Mouse (Mus musculus) adipocyte (in vitro differentiated cells): ENCODE measurements around the gene Ric8a.
A peak's percentile ranks its signal among the peaks of the same experiment; 100 is the strongest.

Experiments
- DNase-seq: peaks from one replicate; pipeline ENCODE4 v3.0.0-alpha.2; 2016; ENCODE audit warnings: low spot score

The Ric8a gene

DNA sequence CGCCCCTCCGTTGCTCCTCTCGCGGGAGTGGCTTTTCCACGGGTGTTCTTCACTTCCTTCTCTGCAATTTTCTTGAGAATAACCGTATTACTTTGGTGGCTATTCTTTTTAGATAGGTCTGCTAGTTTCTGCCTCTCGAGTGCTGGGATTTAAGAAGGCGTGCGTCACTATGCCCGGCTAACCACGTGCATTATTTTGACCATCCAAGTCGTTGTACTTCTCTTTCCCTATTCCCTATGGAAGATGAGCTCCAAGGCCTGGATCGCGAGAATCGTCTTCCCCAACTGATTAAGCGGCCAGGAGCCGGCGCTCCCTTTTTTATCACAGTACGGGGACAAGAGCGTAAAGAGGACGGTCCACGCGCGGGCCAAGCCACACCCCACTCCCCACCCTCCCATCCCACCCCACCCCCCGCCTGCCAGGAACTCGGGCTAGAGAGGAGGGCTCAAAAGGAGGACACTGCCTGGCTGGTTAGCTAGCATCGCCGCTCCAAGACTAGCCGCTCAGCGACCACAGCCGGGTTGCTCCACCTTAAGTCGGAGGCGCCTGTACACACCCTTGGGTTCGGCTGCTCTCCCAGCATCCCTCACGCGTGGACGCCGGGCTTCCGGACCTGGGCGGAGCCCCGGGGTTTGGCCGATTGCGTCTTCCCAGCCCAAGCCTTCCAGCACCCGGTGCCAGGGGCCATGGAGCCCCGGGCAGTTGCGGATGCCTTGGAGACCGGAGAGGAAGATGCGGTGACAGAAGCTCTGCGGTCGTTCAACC is at the start of gene Ric8a:
TSS of gene Ric8a (plus strand) at position 173 of the 765 bp plus-strand sequence.
- DNase-seq: peak; percentile 83

GRCm38 (mm10) chr7:140810496-140810895 is 46.3 kb upstream of the Ric8a start:
- no peak for DNase-seq

DNA sequence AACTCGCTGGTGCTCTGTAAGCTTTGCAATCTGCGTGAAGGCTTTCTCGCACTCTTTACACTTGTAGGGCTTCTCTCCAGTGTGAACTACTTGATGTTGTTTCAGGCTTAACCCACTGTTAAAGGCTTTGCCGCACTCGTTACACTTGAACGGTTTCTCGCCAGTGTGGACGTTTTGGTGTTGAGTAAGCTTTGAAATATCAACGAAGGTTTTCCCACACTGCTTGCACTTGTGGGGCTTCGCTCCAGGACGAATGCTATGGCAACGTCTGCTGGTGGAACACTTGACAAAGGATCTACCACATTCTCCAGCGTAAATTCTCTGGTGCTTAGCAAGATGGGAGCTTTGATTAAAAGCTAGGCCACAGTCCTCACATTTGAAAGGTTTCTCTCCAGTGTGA is 45.0 kb upstream of the Ric8a start:
- no peak for DNase-seq

- no peak for DNase-seq
Observed at GRCm38 (mm10) chr7:140812850-140813249, 43.9 kb upstream of the Ric8a start.

DNA sequence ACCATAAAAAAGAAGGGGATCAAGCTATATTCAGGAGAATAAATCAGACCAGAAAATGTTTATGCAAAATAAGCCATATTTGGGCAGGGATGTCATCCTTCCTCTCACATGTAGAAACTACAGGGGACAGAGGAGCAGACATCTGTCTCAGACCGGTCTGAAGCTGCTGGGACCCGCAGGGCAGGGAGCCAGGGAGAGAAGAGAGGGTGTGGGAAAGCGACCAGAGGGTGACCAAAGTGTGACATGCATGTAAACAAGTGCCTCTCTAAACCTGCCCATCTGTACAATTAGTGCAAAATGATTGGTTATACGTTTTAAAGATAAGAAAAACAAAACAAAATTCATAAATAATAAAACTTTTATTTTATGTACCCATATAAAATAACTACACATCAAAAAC is 36.6 kb upstream of the Ric8a start:
- DNase-seq: no peak

DNA sequence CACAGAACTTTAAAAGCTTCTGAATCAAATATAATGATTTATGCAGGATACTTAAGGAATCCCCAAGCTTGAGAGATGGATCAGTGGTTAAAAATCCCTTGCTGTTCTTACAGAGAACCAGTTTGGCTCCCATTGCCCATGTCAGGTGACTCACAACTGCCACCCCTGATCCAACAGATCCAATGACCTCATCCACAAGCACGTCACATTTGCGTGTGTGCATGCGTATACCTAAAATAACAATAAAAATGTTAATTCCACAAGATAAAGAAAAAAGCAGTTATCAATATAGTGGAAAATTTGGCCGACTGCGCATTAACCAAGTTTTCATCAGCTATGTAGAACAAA is 35.5 kb upstream of the Ric8a start:
- no peak for DNase-seq

DNA sequence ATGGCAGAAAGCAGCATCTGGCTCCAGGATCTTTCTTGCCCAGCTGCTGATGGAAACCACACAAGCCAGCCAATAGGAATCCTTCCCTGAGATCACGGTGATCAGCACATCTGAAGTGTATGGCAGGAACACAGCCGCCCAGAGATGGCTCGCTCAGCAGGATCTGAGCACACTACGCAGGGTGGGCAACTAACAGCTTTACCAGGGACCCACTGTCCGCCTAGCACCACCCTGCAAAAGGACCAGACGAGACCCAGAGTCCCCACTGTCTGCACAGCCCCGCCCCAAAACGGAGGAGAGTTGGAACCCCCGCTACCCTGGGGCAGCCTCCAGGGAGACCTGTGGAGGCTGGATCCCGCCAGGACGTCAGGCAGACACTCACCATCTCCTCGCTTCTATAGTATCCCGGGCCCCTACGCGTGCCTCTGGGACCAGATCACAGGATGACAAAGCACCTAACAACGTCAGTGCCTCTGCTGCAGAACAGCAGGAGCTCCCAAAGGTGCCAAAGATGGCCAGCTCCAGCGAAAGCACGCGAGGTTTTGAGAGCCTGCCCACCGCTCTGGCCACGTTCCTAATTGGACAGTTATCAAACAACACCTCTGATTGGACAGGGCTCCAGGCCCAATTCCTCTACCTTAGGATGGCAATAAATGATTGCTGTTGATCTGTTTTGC is 35.0 kb upstream of the Ric8a start, which contains the start of gene Zfp941:
TSS of gene Zfp941 (minus strand) at position 526 of the 677 bp plus-strand sequence.
- no peak for DNase-seq

GRCm38 (mm10) chr7:140822731-140823130 is 34.0 kb upstream of the Ric8a start:
- no peak for DNase-seq

DNA sequence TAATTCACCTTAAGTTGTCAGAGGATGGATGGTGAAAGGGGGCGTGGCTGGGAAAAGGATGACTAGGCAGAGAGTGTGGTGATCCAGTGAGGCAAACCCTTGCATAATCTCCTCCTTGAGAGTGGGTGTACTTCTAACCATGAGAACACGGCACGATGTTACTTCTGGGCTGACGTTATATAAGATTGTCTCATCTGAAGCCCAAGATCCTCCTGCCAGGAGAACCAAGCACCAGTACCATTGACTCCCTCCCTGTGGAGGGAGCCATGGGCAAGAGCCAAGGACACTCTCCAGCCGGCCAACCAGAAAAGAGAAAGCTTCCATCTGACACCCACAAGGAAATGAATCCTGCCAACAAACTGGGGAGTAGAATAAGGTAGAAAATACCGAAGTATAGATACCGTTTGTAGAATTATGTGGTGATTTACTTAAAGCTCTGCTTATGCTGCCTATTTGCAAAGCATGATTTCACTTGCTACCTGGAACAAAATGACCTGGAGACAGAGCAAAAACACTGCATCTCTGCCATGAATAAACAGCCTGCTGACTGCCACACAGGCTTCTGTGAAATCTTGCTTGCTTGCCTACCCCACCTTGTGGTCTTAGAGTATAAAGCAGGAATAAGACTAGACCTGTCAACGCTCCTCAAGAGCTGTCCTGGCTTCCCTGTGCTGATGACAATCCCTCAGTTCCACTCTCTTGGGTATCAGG is 28.4 kb upstream of the Ric8a start:
- DNase-seq: peak; percentile 39

DNA sequence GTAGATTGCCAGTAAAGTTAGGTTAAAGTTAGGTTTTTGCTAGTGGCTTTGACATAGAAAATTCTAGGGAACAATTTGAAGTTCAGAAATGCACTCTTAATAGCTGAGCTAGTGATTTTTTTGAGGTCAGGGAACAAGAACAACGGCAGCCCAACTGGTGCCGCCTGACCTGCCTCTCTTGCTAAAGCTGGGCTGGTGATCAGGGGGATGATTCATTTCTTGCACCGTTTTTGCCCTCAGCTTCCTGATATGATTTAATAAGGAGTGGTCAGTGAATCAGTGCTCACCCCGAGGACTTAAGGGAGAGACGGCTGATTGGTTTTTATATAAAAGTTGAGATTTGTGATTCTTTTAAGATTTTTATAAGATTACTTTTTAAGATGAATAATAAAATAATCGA is 25.3 kb upstream of the Ric8a start:
- DNase-seq: no peak

GRCm38 (mm10) chr7:140833341-140833740 is 23.4 kb upstream of the Ric8a start:
- DNase-seq: no peak

DNA sequence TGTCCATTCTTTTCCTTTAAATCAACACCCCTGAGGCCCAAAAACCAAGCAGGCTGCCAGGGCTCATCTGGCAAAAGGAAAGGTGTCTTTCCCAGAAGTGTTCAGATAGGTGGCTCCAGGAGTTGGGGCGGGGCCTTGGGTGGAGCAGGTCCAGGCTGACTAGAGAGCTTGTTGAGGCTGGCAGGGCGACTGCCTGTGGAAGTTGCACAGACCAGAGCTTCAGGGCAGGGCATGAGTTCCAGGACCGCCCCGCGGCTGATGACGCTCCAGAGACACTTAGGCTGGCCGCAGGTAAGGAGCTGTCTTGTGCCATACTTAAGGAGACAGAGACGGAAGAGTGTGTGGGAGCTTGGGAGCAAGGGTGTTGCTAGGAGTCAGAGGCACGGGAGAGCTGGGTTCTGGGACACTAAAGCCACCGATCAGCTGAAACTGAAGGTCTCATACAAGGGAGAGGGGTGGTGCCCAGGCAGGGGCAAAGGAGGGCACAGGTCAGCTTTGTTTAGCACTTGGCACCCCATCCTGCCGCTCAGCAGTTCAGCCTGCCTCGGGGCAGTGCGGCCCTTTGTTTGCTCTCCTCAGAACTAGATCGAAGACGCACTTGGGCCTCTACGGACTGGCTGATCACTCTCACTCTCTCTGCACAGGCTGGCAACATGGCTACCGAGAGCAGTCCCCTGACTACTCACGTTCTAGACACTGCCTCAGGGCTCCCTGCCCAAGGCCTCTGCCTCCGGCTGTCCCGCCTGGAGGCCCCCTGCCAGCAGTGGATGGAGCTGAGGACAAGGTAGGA is 21.6 kb upstream of the Ric8a start, which contains the start of gene Urah:
TSS of gene Urah (plus strand) at position 51 of the 790 bp plus-strand sequence.
- DNase-seq: no peak

GRCm38 (mm10) chr7:140835758-140836087 is 21.0 kb upstream of the Ric8a start:
- no peak for DNase-seq

DNA sequence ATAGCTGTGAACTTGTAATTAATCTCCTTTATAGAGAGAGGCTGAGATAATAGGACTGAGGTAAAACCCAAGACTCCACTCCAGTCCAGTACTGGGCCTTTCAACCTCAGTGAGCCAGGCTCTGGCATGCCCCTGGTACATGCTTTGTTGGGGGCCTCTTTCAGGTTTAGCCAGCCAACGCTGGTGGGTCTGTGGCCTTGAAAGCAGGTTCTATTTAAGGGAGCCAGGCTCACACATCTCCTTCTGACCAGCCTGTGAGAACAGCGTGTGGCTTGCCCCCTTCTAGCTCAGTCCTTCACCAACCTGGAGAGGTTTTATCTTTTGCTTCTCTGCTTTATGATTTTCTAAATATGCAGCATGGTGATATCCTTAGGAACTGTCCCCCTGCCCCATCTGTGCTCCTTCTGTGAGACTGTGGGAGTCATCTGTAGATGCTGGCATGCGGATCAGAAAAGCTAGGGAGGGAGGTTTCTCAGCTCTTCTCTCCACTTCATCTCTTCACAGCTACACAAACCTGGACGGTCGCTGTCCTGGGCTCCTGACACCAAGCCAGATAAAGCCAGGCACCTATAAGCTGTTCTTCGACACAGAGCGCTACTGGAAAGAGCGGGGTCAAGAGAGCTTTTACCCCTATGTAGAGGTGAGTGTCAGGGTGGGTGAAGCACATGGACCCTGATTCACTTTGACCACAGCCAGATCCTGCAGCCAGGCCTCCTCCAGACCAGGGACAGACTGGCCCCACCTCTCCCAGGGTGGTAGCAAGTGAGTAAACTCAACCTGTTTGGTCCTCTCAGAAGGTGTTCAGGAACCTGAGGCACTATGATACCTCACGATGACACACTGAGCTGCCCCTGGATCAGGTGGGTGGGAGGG is 20.3 kb upstream of the Ric8a start:
- no peak for DNase-seq

- no peak for DNase-seq
Observed at GRCm38 (mm10) chr7:140839556-140839955, 17.2 kb upstream of the Ric8a start.

DNA sequence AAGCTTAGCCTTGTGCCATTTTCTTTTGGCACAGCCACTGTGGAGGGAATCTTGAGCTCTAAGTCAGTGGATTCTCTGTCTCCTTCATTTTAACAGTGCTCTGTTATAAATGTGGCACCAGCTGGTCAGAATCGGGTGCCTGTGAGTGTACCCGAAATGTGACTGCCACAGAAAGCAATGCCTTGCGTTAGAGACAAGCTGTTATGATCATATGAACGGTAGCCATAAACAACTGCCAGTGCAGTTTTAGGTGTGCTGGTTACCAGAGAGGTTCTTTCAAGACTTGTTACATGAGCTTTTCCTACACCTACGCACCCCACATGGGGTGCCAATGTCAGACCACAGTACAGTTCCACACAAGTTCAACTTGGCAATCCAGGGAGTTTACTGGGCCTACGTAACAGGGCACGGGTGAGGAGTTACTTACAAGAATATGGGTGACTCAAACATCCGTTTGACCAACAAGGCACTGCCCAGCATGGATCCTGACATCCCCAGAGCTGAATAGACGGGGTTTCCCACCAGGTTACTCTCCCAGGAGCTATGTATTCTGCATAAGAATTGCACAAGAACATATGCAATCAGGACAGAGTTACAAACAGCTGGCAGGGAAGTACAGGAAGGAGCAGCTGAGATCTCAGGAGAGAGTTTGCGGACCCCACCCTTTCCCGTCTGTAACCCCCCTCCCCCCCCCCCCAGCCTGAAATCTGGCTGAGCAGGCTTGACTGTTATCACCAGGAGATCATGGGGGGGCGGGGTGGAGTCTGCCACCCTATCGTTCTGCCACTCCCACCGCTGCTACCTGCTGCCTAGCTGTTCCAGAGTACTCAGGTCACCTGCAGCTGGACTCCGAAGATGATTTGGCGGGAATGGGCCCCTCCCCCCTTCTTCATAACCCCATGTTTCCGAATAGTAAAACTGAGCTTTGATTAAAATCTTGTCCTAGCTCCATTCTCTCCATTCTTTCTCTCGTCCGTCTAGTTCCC is 15.7 kb upstream of the Ric8a start:
- no peak for DNase-seq

DNA sequence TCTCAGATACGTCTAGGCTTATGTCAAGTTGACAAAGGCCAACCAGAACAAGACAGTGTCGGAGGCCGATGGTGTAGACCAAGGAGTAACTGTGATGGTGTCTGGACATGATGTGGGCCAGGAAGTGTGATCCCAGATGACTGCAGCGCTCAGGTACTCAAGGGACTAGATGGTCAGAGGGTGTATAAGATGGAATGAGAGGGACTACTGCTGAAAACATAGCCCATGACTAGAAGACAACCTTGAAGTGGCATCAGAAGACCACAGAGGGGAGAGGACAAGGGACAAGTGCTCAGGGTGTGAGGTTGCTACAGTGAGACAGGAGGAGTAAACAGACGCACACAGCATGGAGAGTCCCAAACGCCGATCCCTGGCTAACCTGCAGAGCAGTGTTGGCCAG is 13.0 kb upstream of the Ric8a start:
- DNase-seq: no peak

DNA sequence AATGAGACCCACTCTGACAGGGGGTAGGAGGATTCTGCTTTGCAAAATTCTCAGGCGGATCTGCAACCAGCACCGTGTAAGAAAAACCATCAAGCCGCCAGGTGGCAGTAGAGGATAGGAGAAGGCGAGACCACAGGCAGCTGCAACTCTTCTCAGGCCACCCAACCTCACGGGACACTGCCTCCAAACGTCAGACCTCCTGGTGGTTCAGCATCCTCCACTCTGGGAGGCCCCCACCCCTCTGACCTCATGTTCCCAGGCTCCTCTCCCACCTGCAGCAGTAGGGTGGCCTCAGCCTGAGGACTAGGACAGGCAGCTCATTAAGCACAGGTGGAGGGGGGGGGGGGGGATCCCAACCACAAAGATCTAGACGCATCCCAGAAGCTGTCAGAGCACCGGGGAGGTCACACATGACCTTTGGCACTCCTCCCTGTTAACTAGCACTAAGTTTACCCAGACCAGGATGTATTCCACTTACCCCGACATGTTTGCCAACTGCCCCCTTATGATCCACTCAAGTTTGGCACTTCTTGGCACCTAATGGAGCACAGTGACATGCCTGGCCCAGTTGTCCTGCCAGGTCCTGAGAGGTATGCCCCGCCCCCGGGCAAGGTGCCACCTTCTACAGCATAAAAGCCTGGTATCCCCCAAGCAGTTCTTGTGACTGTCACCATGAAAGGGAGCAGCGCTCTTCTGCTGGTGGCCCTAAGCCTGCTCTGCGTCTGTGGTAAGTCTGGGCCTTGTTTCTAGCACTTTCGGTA is 11.7 kb upstream of the Ric8a start, which contains the start of gene Scgb1c1:
TSS of gene Scgb1c1 (plus strand) at position 643 of the 761 bp plus-strand sequence.
- DNase-seq: peak; percentile 89

DNA sequence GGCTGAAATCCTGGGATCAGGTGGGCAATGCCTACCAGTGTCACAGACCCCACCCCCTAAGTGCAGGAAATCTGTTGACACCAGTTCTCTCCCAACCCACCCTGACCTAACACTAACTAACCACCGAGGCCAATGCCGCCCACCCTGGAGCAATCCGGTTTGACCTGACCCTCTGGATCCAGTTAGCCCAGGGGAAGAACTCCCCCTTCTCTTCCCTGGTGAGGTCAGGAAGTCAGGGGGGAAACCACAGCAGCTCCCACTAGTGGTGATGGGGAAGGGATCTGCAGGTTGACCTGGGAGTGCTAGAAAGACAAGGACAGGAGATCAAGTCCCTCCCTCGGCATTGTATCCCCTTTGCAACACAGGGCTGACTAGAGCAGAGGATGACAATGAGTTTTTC is 11.1 kb upstream of the Ric8a start:
- no peak for DNase-seq
